9 mouse cellular contexts compared by ENCODE assay signal in the genomic region with DNA sequence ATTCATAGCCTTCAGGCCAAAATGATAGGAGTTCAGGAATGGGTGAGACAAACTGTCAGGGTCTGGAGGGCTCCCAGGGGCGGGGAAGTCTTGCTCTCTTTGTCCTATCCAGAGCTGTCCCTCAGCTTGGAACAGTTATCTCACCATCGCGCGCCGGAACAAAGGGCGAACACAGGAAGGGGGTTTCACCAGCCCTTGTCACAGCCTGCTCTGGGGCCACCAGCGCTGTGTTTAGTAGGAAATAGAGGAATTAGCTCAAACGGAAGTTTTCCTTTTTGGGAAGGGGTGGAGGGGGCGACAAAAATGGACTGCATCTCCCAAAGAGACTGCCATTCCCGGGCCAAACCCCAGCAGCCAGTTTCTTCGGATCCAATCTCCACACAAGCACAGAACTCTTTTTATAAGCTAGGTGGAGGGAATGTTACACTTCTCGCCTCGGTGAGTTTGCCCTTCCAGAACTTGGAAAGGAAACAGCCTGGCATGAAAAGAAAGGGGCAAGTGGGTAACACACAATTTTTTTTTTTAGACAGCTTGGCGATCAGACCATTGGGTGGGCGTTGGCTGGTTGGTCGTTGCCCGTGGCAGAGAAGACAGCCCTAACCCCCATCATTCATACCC. TPM values are rescaled to one million over a fixed set of nuclear protein-coding genes. Genes with fewer than 3 reads are reported as not detected.
DNase-seq lines count a peak whose midpoint lies in the region; ATAC-seq and TF ChIP-seq lines count a peak whose summit lies in the region.
"Had no signal": no experiment of that assay in that cellular context is flagged by ENCODE, and none has a peak within 500 bp of the region (broad histone marks: within the 10 kb centered on the region; RNA-seq: fewer than 3 reads in every experiment).

No protein-coding gene starts in this region.

- H3K27me3 ChIP-seq in forebrain, embryonic 12.5 days: no peaks in the 10 kb centered on the region
- no peaks in the 10 kb centered on the region for H3K27me3 ChIP-seq in hindbrain, embryonic 11.5 days (ENCODE audit: control insufficient read depth, insufficient read depth, low read length)
- no peaks in the 10 kb centered on the region for H3K27me3 ChIP-seq in limb, embryonic 12.5 days
- no peaks in the 10 kb centered on the region; the same call in 1 of the 2 replicates for H3K27me3 ChIP-seq in midbrain, postnatal 0 days (ENCODE audit: insufficient read depth, low read length)

- no peak for TF ChIP-seq CTCF in midbrain, postnatal 0 days (IDR thresholded peaks at IDR 0.05)

- peak; percentile 11 to 32 for DNase-seq in cerebellum, adult 18-20 months
- no peak for DNase-seq in cerebellum, adult 9-11 months
- DNase-seq in ZHBTc4 (ENCODE audit: low read depth, low spot score) (peak; percentile 40), MN1 (ENCODE audit: low spot score) (no peak)
- DNase-seq in hindbrain, embryonic 11.5 days (ENCODE audit: low spot score): peak; percentile 82
- DNase-seq in midbrain, postnatal 0 days (ENCODE audit: low spot score): peak; percentile 60

- H3K9me3 ChIP-seq in forebrain, embryonic 12.5 days: no peaks in the 10 kb centered on the region
- no peaks in the 10 kb centered on the region for H3K9me3 ChIP-seq in hindbrain, embryonic 11.5 days (ENCODE audit: control insufficient read depth, low read length)
- H3K9me3 ChIP-seq in limb, embryonic 12.5 days: no peaks in the 10 kb centered on the region
- no peaks in the 10 kb centered on the region for H3K9me3 ChIP-seq in midbrain, postnatal 0 days (ENCODE audit: low read length)

- peak overlapping the region; percentile 86 for H3K4me2 ChIP-seq in forebrain, embryonic 12.5 days
- peak overlapping the region; percentile 91 for H3K4me2 ChIP-seq in hindbrain, embryonic 11.5 days (replicated peaks; ENCODE audit: low read depth, low read length)
- H3K4me2 ChIP-seq in limb, embryonic 12.5 days: peak overlapping the region; percentile 97
- peak overlapping the region; percentile 95 for H3K4me2 ChIP-seq in midbrain, postnatal 0 days (ENCODE audit: low read depth, low read length, poor library complexity, severe bottlenecking)

- H3K36me3 ChIP-seq in forebrain, embryonic 12.5 days (replicated peaks): peaks cover 10% of the 10 kb centered on the region; the same call in 1 of the 2 replicates
- no peaks in the 10 kb centered on the region for H3K36me3 ChIP-seq in hindbrain, embryonic 11.5 days (ENCODE audit: control insufficient read depth, insufficient read depth, low read length)
- H3K36me3 ChIP-seq in limb, embryonic 12.5 days: no peaks in the 10 kb centered on the region
- no peaks in the 10 kb centered on the region for H3K36me3 ChIP-seq in midbrain, postnatal 0 days (ENCODE audit: insufficient read depth, low read length)

- peak overlapping the region; percentile 88 for H3K4me3 ChIP-seq in forebrain, embryonic 12.5 days (replicated peaks)
- H3K4me3 ChIP-seq in hindbrain, embryonic 11.5 days (ENCODE audit: low read depth, low read length): peak overlapping the region; percentile 91
- H3K4me3 ChIP-seq in limb, embryonic 12.5 days (replicated peaks): peak overlapping the region; percentile 80
- peak overlapping the region; percentile 85 for H3K4me3 ChIP-seq in midbrain, postnatal 0 days (ENCODE audit: low read depth, low read length)

- under 1% methylated on average over 17 of the region's 17 CpGs for WGBS in forebrain, embryonic 12.5 days
- under 1% methylated on average over 17 of the region's 17 CpGs for WGBS in hindbrain, embryonic 11.5 days
- under 1% methylated on average over 17 of the region's 17 CpGs for WGBS in limb, embryonic 12.5 days
- WGBS in midbrain, postnatal 0 days: 3% methylated on average over 17 of the region's 17 CpGs

- peak overlapping the region; percentile 98 for H3K27ac ChIP-seq in forebrain, embryonic 12.5 days
- peak overlapping the region; percentile 96 for H3K27ac ChIP-seq in hindbrain, embryonic 11.5 days (ENCODE audit: low read depth, low read length)
- H3K27ac ChIP-seq in limb, embryonic 12.5 days: peak overlapping the region; percentile 95
- H3K27ac ChIP-seq in midbrain, postnatal 0 days (ENCODE audit: low read depth, low read length): peak overlapping the region; percentile 82

- peak; percentile 55 for ATAC-seq in forebrain, embryonic 12.5 days (ENCODE audit: low FRiP score)
- ATAC-seq in hindbrain, embryonic 11.5 days (ENCODE audit: low FRiP score): peak; percentile 60
- no peak for ATAC-seq in limb, embryonic 12.5 days (ENCODE audit: insufficient number of reproducible peaks, insufficient read depth, low FRiP score, low TSS enrichment, low read depth)
- no peak for ATAC-seq in midbrain, postnatal 0 days (ENCODE audit: low FRiP score)

- peaks cover 24% of the 10 kb centered on the region for H3K4me1 ChIP-seq in forebrain, embryonic 12.5 days
- H3K4me1 ChIP-seq in hindbrain, embryonic 11.5 days (replicated peaks; ENCODE audit: control insufficient read depth, insufficient read depth, low read length): no peaks in the 10 kb centered on the region
- H3K4me1 ChIP-seq in limb, embryonic 12.5 days (replicated peaks): peaks cover 37% of the 10 kb centered on the region
- H3K4me1 ChIP-seq in midbrain, postnatal 0 days (ENCODE audit: insufficient read depth, low read length): no peaks in the 10 kb centered on the region; the same call in 1 of the 2 replicates

- H3K9ac ChIP-seq in forebrain, embryonic 12.5 days: peak overlapping the region; percentile 96
- H3K9ac ChIP-seq in hindbrain, embryonic 11.5 days (ENCODE audit: low read depth, low read length): peak overlapping the region; percentile 97
- H3K9ac ChIP-seq in limb, embryonic 12.5 days (replicated peaks): peak overlapping the region; percentile 91
- peak overlapping the region; percentile 84 for H3K9ac ChIP-seq in midbrain, postnatal 0 days (replicated peaks; ENCODE audit: low read length, poor library complexity, severe bottlenecking)

RNA-seq across cellular contexts. Expression of a gene that starts 2.6 kb away (rescaled TPM):
- 41.7 and 48.6 TPM in 2 replicates for polyA plus RNA-seq in forebrain, embryonic 12.5 days (2016; fragmentation: Nextera tagmentation; extraction: Ambion mirVana)
- 17.2 and 21.9 TPM in 2 replicates for polyA plus RNA-seq in hindbrain, embryonic 11.5 days (2014; fragmentation: Nextera tagmentation; extraction: Ambion mirVana)
- 32.5 and 34.9 TPM in 2 replicates for polyA plus RNA-seq in limb, embryonic 12.5 days (2016; fragmentation: Nextera tagmentation; extraction: Ambion mirVana)
- 78.9 and 91.8 TPM in 2 replicates for total RNA-seq in midbrain, postnatal 0 days (2014; rRNA removed)
- polyA plus RNA-seq in midbrain, postnatal 0 days (2015; fragmentation: Nextera tagmentation; extraction: Ambion mirVana): 27.1 and 28.5 TPM in 2 replicates
- total RNA-seq: neutrophil, adult 5-6 weeks had no signal

RNA-seq across cellular contexts. Expression of a gene that starts 42.1 kb away (rescaled TPM):
- 45.4 and 54.2 TPM in 2 replicates for polyA plus RNA-seq in forebrain, embryonic 12.5 days (2016; fragmentation: Nextera tagmentation; extraction: Ambion mirVana)
- 44.3 and 44.6 TPM in 2 replicates for polyA plus RNA-seq in hindbrain, embryonic 11.5 days (2014; fragmentation: Nextera tagmentation; extraction: Ambion mirVana)
- polyA plus RNA-seq in limb, embryonic 12.5 days (2016; fragmentation: Nextera tagmentation; extraction: Ambion mirVana): 49.9 and 51.4 TPM in 2 replicates
- 114 and 132 TPM in 2 replicates for total RNA-seq in midbrain, postnatal 0 days (2014; rRNA removed)
- polyA plus RNA-seq in midbrain, postnatal 0 days (2015; fragmentation: Nextera tagmentation; extraction: Ambion mirVana): 42.2 and 50.6 TPM in 2 replicates

Comparison
In these comparisons a context has a peak if more than half of its experiments do, and no peak if none do; other contexts are left out.
1. DNase-seq: peak in cerebellum, adult 18-20 months (2 of 2), ZHBTc4 (single experiment), hindbrain, embryonic 11.5 days (single experiment) and midbrain, postnatal 0 days (single experiment); none in cerebellum, adult 9-11 months (single experiment) and MN1 (single experiment).
2. ATAC-seq: peak in forebrain, embryonic 12.5 days (single experiment) and hindbrain, embryonic 11.5 days (single experiment); none in limb, embryonic 12.5 days (single experiment) and midbrain, postnatal 0 days (single experiment).
3. Peak in every context shown above with its lines, with median percentiles within 50 percentile points of each other: H3K27ac ChIP-seq, H3K4me2 ChIP-seq, H3K4me3 ChIP-seq and H3K9ac ChIP-seq.